Mouse (Mus musculus) megakaryocyte, embryonic 14.5 days (primary cell): ENCODE data around the gene Pld6.

Experiments used
- FLI1 ChIP-seq: IDR thresholded peaks from 2 replicates; pipeline ENCODE4 v1.6.1; 2012; ENCODE audit warnings: low read length, inconsistent platforms, mixed read lengths
- GATA1 ChIP-seq: IDR thresholded peaks from 3 replicates; pipeline ENCODE4 v1.6.1; 2012; ENCODE audit warnings: mixed read lengths, low read length, inconsistent platforms, borderline replicate concordance

DNA sequence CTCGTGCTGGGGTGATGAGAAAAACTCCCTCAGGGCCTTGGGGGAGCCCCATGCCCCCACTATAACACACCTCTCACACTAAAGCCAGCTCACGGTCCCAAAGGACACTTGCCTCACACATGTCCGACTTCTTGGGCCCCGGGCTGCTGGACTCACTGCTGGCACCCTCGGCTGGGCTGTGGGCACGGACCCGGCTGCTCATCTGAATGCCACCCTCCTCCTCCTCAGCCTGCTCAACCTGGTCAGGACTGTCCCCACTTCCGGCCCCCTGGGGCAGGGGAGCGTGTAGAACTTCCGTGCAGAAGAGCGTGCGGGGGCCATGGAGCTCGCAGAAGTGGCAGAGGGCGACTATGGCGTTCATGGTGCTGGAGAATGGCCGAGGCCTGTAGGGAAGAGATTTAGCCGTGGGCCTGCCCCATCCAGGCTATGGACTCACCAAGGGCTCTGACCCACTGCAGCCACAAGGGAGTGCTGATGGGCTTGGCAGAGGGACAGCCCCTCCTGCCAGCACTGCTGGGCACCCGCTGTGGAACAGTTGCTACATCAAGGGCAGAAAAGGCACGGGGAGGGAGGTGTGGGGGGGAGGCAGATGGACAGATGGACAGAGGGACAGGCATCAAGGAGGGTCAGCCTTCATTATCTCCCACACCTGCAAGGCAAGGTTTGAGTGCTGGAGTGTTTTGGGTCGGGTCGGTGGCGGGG is 17.1 kb upstream of the Pld6 start:
- TF ChIP-seq FLI1: no peak
- TF ChIP-seq GATA1: no peak
